Mouse (Mus musculus) erythroblast, embryonic 14.5 days (primary cell): ENCODE measurements around the gene Syce1.

Experiments used
- GATA1 ChIP-seq: IDR thresholded peaks from 2 replicates; pipeline ENCODE4 v1.6.1; 2012; ENCODE audit warnings: low read length, inconsistent platforms, mixed read lengths
- TAL1 ChIP-seq: IDR thresholded peaks from 3 replicates; pipeline ENCODE4 v1.6.1; 2012; ENCODE audit warnings: low read length, inconsistent platforms, mixed read lengths

DNA sequence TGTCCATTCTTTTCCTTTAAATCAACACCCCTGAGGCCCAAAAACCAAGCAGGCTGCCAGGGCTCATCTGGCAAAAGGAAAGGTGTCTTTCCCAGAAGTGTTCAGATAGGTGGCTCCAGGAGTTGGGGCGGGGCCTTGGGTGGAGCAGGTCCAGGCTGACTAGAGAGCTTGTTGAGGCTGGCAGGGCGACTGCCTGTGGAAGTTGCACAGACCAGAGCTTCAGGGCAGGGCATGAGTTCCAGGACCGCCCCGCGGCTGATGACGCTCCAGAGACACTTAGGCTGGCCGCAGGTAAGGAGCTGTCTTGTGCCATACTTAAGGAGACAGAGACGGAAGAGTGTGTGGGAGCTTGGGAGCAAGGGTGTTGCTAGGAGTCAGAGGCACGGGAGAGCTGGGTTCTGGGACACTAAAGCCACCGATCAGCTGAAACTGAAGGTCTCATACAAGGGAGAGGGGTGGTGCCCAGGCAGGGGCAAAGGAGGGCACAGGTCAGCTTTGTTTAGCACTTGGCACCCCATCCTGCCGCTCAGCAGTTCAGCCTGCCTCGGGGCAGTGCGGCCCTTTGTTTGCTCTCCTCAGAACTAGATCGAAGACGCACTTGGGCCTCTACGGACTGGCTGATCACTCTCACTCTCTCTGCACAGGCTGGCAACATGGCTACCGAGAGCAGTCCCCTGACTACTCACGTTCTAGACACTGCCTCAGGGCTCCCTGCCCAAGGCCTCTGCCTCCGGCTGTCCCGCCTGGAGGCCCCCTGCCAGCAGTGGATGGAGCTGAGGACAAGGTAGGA lies 47.5 kb upstream of the Syce1 start, which contains the start of gene Urah:
- TF ChIP-seq GATA1: no peak
- TF ChIP-seq TAL1: no peak
